Mouse (Mus musculus) stomach, embryonic 14.5 days (tissue): ENCODE data around the gene Fam107b. TPM values are rescaled to one million over a fixed set of nuclear protein-coding genes. Genes with fewer than 3 reads are reported as not detected.

Experiments
- ATAC-seq: fragments of 200-750 bp; cut with Nextera tagmentation; 2 replicates; pipeline ENCODE4 v1.8.0; 2017; ENCODE audit warnings: low read depth, moderate TSS enrichment; ENCODE audit not compliant: insufficient number of reproducible peaks, insufficient read depth, low FRiP score
- H3K27ac ChIP-seq: fragments of 300-500 bp; sonication (generic); 2 replicates; pipeline ENCODE4 v1.5.1; 2014; ENCODE audit warnings: mild to moderate bottlenecking, low read length, moderate library complexity, mixed read lengths
- H3K27me3 ChIP-seq: fragments of 300-500 bp; sonication (generic); 2 replicates; pipeline ENCODE4 v1.6.1; 2014; ENCODE audit warnings: low read length, control low read depth, mixed read lengths; ENCODE audit not compliant: control insufficient read depth, insufficient read depth
- H3K36me3 ChIP-seq: fragments of 300-500 bp; sonication (generic); 2 replicates; pipeline ENCODE4 v1.6.1; 2014; ENCODE audit warnings: mild to moderate bottlenecking, control low read depth, low read length, moderate library complexity, mixed read lengths; ENCODE audit not compliant: control insufficient read depth, insufficient read depth
- H3K4me1 ChIP-seq: fragments of 300-500 bp; sonication (generic); 2 replicates; pipeline ENCODE4 v1.6.1; 2014; ENCODE audit warnings: low read length, control low read depth, mixed read lengths; ENCODE audit not compliant: control insufficient read depth, insufficient read depth
- H3K4me2 ChIP-seq: fragments of 300-500 bp; sonication (generic); replicated peaks from 2 replicates; pipeline ENCODE4 v1.6.1; 2014; ENCODE audit warnings: low read depth, low read length, control low read depth
- H3K4me3 ChIP-seq: fragments of 300-500 bp; sonication (generic); 2 replicates; pipeline ENCODE4 v1.5.1; 2014; ENCODE audit warnings: low read depth, low read length, control low read depth
- H3K9ac ChIP-seq: fragments of 300-500 bp; sonication (generic); replicated peaks from 2 replicates; pipeline ENCODE4 v1.6.1; 2014; ENCODE audit warnings: low read depth, mild to moderate bottlenecking, control low read depth, low read length, moderate library complexity, mixed read lengths
- H3K9me3 ChIP-seq: fragments of 300-500 bp; sonication (generic); 2 replicates; pipeline ENCODE4 v1.6.1; 2016; ENCODE audit warnings: low read depth, low read length, control low read depth; ENCODE audit not compliant: control insufficient read depth
- WGBS: fragments of 180-500 bp; shearing (Covaris S2); extraction: QIAGEN DNeasy Blood & Tissue Kit; methylation state at CpG from one replicate; pipeline ENCODE4 v1.1.7; 2014; 5-methylcytosine and 5-hydroxymethylcytosine counted together
- polyA plus RNA-seq: library from polyadenylated mRNA; unstranded; fragments of >200 nt; fragmentation: Nextera tagmentation; extraction: Ambion mirVana; gene quantifications from 2 replicates; pipeline ENCODE4 v1.2.1, GENCODE M21; 2014

Fam107b gene
- polyA plus RNA-seq, 1 experiment from 2014 or later = 55.4 TPM

- WGBS = 77% methylated on average over 12 of the region's 12 CpGs
These were observed 168.4 kb downstream of the Fam107b start for GRCm38 (mm10) chr2:3738734-3739133.

GRCm38 (mm10) chr2:3739351-3739961, 169.2 kb downstream of the Fam107b start:
- no peak overlapping the region for H3K4me3 ChIP-seq
- no peaks in the 10 kb centered on the region for H3K27me3 ChIP-seq
- H3K9me3 ChIP-seq = no peaks in the 10 kb centered on the region
- H3K4me2 ChIP-seq = no peak overlapping the region
- no peak overlapping the region for H3K27ac ChIP-seq
- no peak overlapping the region for H3K9ac ChIP-seq
- peaks cover 27% of the 10 kb centered on the region; the same call in 1 of the 2 replicates for H3K4me1 ChIP-seq
- 78% methylated on average over 7 of the region's 7 CpGs for WGBS
- no peaks in the 10 kb centered on the region for H3K36me3 ChIP-seq
- no peak for ATAC-seq

More at GRCm38 (mm10) chr2:3738734-3739133, 168.4 kb downstream of the Fam107b start:
- no peaks in the 10 kb centered on the region for H3K36me3 ChIP-seq
- H3K27ac ChIP-seq = no peak overlapping the region
- H3K4me1 ChIP-seq = peaks cover 27% of the 10 kb centered on the region; the same call in 1 of the 2 replicates
- H3K9ac ChIP-seq = no peak overlapping the region
- H3K4me2 ChIP-seq = no peak overlapping the region
- ATAC-seq = no peak
- no peaks in the 10 kb centered on the region for H3K27me3 ChIP-seq
- H3K9me3 ChIP-seq = no peaks in the 10 kb centered on the region
- H3K4me3 ChIP-seq = no peak overlapping the region

- H3K4me2 ChIP-seq = no peak overlapping the region
- no peaks in the 10 kb centered on the region for H3K27me3 ChIP-seq
- H3K9me3 ChIP-seq = no peaks in the 10 kb centered on the region
- H3K4me3 ChIP-seq = no peak overlapping the region
- H3K27ac ChIP-seq = no peak overlapping the region
- H3K36me3 ChIP-seq = no peaks in the 10 kb centered on the region
- no peak overlapping the region for H3K9ac ChIP-seq
- WGBS = 76% methylated on average over 3 of the region's 3 CpGs
- H3K4me1 ChIP-seq = peaks cover 32% of the 10 kb centered on the region; the same call in 1 of the 2 replicates
- no peak for ATAC-seq
These were observed 170.0 kb downstream of the Fam107b start for GRCm38 (mm10) chr2:3740256-3740655.

- H3K9me3 ChIP-seq = no peaks in the 10 kb centered on the region
- no peak for ATAC-seq
- no peak overlapping the region for H3K4me3 ChIP-seq
- WGBS = 90% methylated on average over 4 of the region's 4 CpGs
- no peaks in the 10 kb centered on the region for H3K27me3 ChIP-seq
- no peak overlapping the region for H3K27ac ChIP-seq
- H3K4me2 ChIP-seq = no peak overlapping the region
- no peak overlapping the region for H3K9ac ChIP-seq
- no peaks in the 10 kb centered on the region for H3K36me3 ChIP-seq
- H3K4me1 ChIP-seq = peaks cover 33% of the 10 kb centered on the region; the same call in 1 of the 2 replicates
These were observed 170.4 kb downstream of the Fam107b start for GRCm38 (mm10) chr2:3740670-3741069.

- Histone ChIP-seq H3K4me3 (no peak overlapping the region), H3K9me3 (no peaks in the 10 kb centered on the region), H3K36me3 (no peaks in the 10 kb centered on the region), H3K27me3 (no peaks in the 10 kb centered on the region), H3K4me1 (peaks cover 40% of the 10 kb centered on the region; the same call in 1 of the 2 replicates), H3K4me2 (no peak overlapping the region), H3K9ac (no peak overlapping the region), H3K27ac (no peak overlapping the region)
- ATAC-seq = no peak
- WGBS = 87% methylated on average over 6 of the region's 6 CpGs
These were observed 172.2 kb downstream of the Fam107b start for GRCm38 (mm10) chr2:3742519-3742918.

GRCm38 (mm10) chr2:3745041-3745440, 174.8 kb downstream of the Fam107b start:
- no peak overlapping the region for H3K9ac ChIP-seq
- no peak for ATAC-seq
- no peaks in the 10 kb centered on the region for H3K36me3 ChIP-seq
- H3K4me2 ChIP-seq = no peak overlapping the region
- WGBS = 69% methylated on average over 3 of the region's 3 CpGs
- no peak overlapping the region for H3K27ac ChIP-seq
- H3K4me3 ChIP-seq = no peak overlapping the region
- no peaks in the 10 kb centered on the region for H3K9me3 ChIP-seq
- peaks cover 38% of the 10 kb centered on the region for H3K4me1 ChIP-seq
- H3K27me3 ChIP-seq = no peaks in the 10 kb centered on the region

GRCm38 (mm10) chr2:3745910-3746606, 175.8 kb downstream of the Fam107b start:
- no peak for ATAC-seq
- H3K36me3 ChIP-seq = no peaks in the 10 kb centered on the region
- no peak overlapping the region for H3K9ac ChIP-seq
- no peak overlapping the region for H3K4me2 ChIP-seq
- WGBS = 80% methylated on average over 13 of the region's 13 CpGs
- H3K27me3 ChIP-seq = no peaks in the 10 kb centered on the region
- no peak overlapping the region for H3K4me3 ChIP-seq
- no peak overlapping the region for H3K27ac ChIP-seq
- H3K9me3 ChIP-seq = no peaks in the 10 kb centered on the region
- H3K4me1 ChIP-seq = peaks cover 37% of the 10 kb centered on the region

DNA sequence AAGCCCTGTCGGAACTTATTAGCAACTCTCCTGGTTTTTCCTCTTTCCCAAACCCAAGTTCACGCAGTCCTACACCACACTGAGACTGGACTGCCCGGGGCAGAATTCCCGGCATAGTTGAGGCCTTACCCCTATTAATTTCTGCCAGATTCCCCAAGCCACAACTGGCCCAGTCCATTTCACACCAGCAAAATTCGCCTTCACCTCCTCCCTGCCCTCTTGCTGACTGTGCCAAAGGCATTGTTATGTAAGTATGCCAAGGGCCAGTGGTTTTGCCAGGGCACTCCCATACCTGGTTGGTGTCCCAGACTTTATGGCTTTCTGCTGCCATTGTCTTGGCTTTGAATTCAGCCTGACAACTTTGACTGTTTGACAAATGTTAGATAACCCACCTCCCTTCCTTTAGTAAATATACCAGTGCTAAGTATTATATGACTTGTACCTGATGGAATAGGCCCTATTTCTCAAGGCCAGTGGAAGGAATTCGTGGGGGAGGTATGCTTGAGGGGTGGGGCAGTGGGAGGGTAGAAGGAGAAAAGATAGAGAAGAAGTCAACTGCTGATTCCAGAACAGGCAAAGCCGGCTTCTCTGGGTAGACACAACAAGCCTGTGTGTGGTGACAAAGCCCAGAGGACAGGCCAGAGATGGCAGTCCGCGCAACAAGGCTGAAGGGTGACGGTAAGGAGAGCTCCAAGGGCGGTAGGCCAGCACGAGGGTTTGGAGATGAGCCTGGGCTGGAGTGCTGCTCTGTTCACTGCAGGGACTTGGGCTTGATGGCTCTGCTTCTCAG, 178.6 kb downstream of the Fam107b start:
- H3K4me3 ChIP-seq = no peak overlapping the region
- no peaks in the 10 kb centered on the region for H3K36me3 ChIP-seq
- H3K4me2 ChIP-seq = no peak overlapping the region; the same call in 1 of the 2 replicates
- H3K9me3 ChIP-seq = no peaks in the 10 kb centered on the region
- ATAC-seq = peak; percentile 59
- H3K27me3 ChIP-seq = no peaks in the 10 kb centered on the region
- peaks cover 47% of the 10 kb centered on the region for H3K4me1 ChIP-seq
- no peak overlapping the region for H3K9ac ChIP-seq
- H3K27ac ChIP-seq = peak overlapping the region; percentile 46; the same call in 1 of the 2 replicates
- 55% methylated on average over 12 of the region's 12 CpGs for WGBS
